Mouse (Mus musculus) heart, embryonic 11.5 days (tissue): ENCODE data around the gene Tarbp1. TPM values are rescaled to one million over a fixed set of nuclear protein-coding genes. Genes with fewer than 3 reads are reported as not detected.
A peak's percentile ranks its signal among the peaks of the same experiment; 100 is the strongest.
"Not testable (repeated sequence)": the region's sequence is repeated elsewhere in the genome, so short reads cannot be mapped to it uniquely, and the experiment has no call there.

Source experiments
- ATAC-seq: fragments of 200-750 bp; cut with Nextera tagmentation; replicated peaks from 2 replicates; pipeline ENCODE4 v1.8.0; 2017; ENCODE audit warnings: moderate library complexity; ENCODE audit not compliant: insufficient number of reproducible peaks, low FRiP score, low TSS enrichment
- H3K27ac ChIP-seq: fragments of 300-500 bp; sonication (generic); 2 replicates; pipeline ENCODE4 v1.5.1; 2014; ENCODE audit warnings: mild to moderate bottlenecking, low read depth, low read length
- H3K27me3 ChIP-seq: fragments of 300-500 bp; sonication (generic); 2 replicates; pipeline ENCODE4 v1.6.1; 2014; ENCODE audit warnings: mild to moderate bottlenecking, low read length, mixed read lengths; ENCODE audit not compliant: control insufficient read depth, insufficient read depth
- H3K36me3 ChIP-seq: fragments of 300-500 bp; sonication (generic); 2 replicates; pipeline ENCODE4 v1.6.1; 2014; ENCODE audit warnings: mild to moderate bottlenecking, low read length, moderate library complexity, mixed read lengths; ENCODE audit not compliant: control insufficient read depth, insufficient read depth
- H3K4me1 ChIP-seq: fragments of 300-500 bp; sonication (generic); 2 replicates; pipeline ENCODE4 v1.6.1; 2014; ENCODE audit warnings: low read length; ENCODE audit not compliant: control insufficient read depth, insufficient read depth
- H3K4me2 ChIP-seq: fragments of 300-500 bp; sonication (generic); 2 replicates; pipeline ENCODE4 v1.6.1; 2014; ENCODE audit warnings: mild to moderate bottlenecking, moderate library complexity
- H3K4me3 ChIP-seq: fragments of 300-500 bp; sonication (generic); 2 replicates; pipeline ENCODE4 v1.5.1; 2014; ENCODE audit warnings: low read depth, low read length
- H3K9ac ChIP-seq: fragments of 300-500 bp; sonication (generic); 2 replicates; pipeline ENCODE4 v1.6.1; 2014; ENCODE audit warnings: mild to moderate bottlenecking, low read depth, low read length, moderate library complexity
- H3K9me3 ChIP-seq: fragments of 300-500 bp; sonication (generic); replicated peaks from 2 replicates; pipeline ENCODE4 v1.6.1; 2016; ENCODE audit warnings: low read length; ENCODE audit not compliant: control insufficient read depth
- WGBS: fragments of 180-500 bp; shearing (Covaris S2); extraction: QIAGEN DNeasy Blood & Tissue Kit; methylation state at CpG from one replicate; pipeline ENCODE4 v1.1.7; 2014; ENCODE audit not compliant: insufficient replicate concordance; 5-methylcytosine and 5-hydroxymethylcytosine counted together
- polyA plus RNA-seq: library from polyadenylated mRNA; unstranded; fragments of >200 nt; fragmentation: Nextera tagmentation; extraction: Ambion mirVana; gene quantifications from 2 replicates; pipeline ENCODE4 v1.2.1, GENCODE M21; 2014

Gene Tarbp1
- polyA plus RNA-seq, 1 experiment from 2014 or later: 2.2 TPM

DNA sequence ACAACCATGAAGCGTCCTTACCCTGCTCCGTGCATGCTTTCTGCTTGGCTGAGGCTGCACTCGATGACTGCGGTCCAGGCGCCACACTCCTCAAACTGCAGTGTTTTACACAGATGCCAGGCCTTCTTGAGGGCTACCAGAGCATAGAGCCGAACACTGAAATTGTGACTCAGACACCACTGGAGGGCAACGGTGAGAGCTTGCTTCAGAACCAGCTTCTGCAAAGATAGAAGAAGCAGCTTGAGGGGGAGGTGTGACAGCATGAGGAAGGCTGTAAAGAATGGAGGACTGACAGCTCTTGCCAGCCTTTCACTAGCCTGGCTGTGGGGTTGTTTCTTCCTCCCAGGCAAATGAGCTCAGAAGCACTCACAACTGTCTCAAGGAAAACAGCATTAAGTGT is 41.0 kb downstream of the Tarbp1 start:
- no peak overlapping the region for H3K4me3 ChIP-seq
- no peak overlapping the region for H3K9ac ChIP-seq
- H3K36me3 ChIP-seq: peaks cover 16% of the 10 kb centered on the region
- no peaks in the 10 kb centered on the region for H3K27me3 ChIP-seq
- H3K4me1 ChIP-seq: no peaks in the 10 kb centered on the region
- H3K9me3 ChIP-seq: no peaks in the 10 kb centered on the region
- WGBS: 72% methylated on average over 7 of the region's 7 CpGs
- no peak overlapping the region for H3K4me2 ChIP-seq
- H3K27ac ChIP-seq: no peak overlapping the region
- ATAC-seq: no peak

DNA sequence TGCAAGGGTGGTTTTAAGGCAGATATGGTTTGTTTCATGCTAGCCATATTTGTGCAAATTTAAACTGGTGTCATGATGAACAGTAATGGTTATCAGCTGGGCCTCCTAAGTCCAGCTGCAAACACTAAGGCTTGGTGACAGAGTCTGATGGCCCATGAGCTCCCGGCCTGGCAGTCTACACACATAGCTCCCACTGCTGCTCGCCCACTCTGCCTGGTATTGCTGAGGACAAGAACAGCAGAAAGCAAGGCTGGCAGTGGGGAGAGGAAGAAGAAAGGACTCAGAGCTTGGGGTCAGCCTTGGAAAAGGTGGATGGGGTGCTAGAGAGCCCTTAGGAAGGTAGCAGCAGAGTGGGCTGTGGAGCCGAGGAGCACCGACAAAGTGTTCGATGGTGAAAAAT is 45.2 kb downstream of the Tarbp1 start:
- no peak for ATAC-seq
- Histone ChIP-seq H3K27me3 (no peaks in the 10 kb centered on the region), H3K4me3 (no peak overlapping the region), H3K4me2 (no peak overlapping the region), H3K36me3 (peaks cover 13% of the 10 kb centered on the region; the same call in 1 of the 2 replicates), H3K4me1 (no peaks in the 10 kb centered on the region), H3K9me3 (no peaks in the 10 kb centered on the region), H3K27ac (no peak overlapping the region), H3K9ac (no peak overlapping the region)
- 91% methylated on average over 5 of the region's 5 CpGs for WGBS

- Histone ChIP-seq H3K4me1 (peaks cover 5% of the 10 kb centered on the region), H3K9ac (no peak overlapping the region), H3K36me3 (peaks cover 13% of the 10 kb centered on the region; the same call in 1 of the 2 replicates), H3K4me3 (no peak overlapping the region), H3K4me2 (no peak overlapping the region), H3K27ac (no peak overlapping the region), H3K27me3 (no peaks in the 10 kb centered on the region), H3K9me3 (no peaks in the 10 kb centered on the region)
- 76% methylated on average over 1 of the region's 1 CpGs for WGBS
- ATAC-seq: no peak
These were observed 49.9 kb downstream of the Tarbp1 start for GRCm38 (mm10) chr8:126424946-126425345.

- Histone ChIP-seq H3K4me1 (peaks cover 5% of the 10 kb centered on the region), H3K9ac (no peak overlapping the region), H3K27ac (no peak overlapping the region), H3K4me3 (no peak overlapping the region), H3K9me3 (no peaks in the 10 kb centered on the region), H3K27me3 (no peaks in the 10 kb centered on the region), H3K4me2 (no peak overlapping the region), H3K36me3 (peaks cover 12% of the 10 kb centered on the region; the same call in 1 of the 2 replicates)
- ATAC-seq: no peak
- WGBS: 90% methylated on average over 4 of the region's 4 CpGs
These were observed 50.7 kb downstream of the Tarbp1 start for GRCm38 (mm10) chr8:126424163-126424562.

DNA sequence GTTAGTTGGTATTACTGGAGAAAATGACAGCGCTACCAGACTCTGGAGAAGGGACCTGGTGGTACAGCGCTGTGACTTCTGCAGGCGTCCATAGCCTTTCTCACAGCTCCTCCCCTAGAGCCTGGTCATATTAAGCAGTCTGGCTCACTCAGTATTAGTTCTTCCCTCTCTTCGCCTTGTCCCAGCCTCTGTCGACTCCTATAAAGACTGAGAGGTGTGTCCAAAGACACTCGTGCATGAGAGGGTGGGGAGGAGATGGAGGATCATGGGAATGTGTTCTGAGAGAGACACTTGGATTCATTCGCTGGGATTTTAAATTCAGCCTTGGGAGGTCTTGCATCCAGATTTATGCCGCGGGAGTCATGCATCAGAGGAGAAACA is 52.0 kb downstream of the Tarbp1 start:
- Histone ChIP-seq H3K27ac (peak overlapping the region; percentile 46; the same call in 1 of the 2 replicates), H3K9me3 (no peaks in the 10 kb centered on the region), H3K9ac (peak overlapping the region; percentile 89), H3K4me3 (peak overlapping the region; percentile 93), H3K4me1 (peaks cover 5% of the 10 kb centered on the region), H3K36me3 (peaks cover 8% of the 10 kb centered on the region; the same call in 1 of the 2 replicates), H3K27me3 (no peaks in the 10 kb centered on the region), H3K4me2 (peak overlapping the region; percentile 95)
- WGBS: 9% methylated on average over 9 of the region's 9 CpGs
- peak; percentile 16; the same call in 1 of the 2 replicates for ATAC-seq

- peak within 1 kb of the TSS; percentile 95 for H3K4me2 ChIP-seq
- peak; percentile 99 for ATAC-seq
- no peaks in the 10 kb centered on the region for H3K9me3 ChIP-seq
- H3K27ac ChIP-seq: peak within 1 kb of the TSS; percentile 46
- H3K9ac ChIP-seq: peak within 1 kb of the TSS; percentile 89
- no peaks in the 10 kb centered on the region for H3K27me3 ChIP-seq
- peaks cover 5% of the 10 kb centered on the region for H3K4me1 ChIP-seq
- WGBS: under 1% methylated on average over 61 of the region's 61 CpGs
- H3K4me3 ChIP-seq: peak within 1 kb of the TSS; percentile 93
- peaks cover 5% of the 10 kb centered on the region; the same call in 1 of the 2 replicates for H3K36me3 ChIP-seq
These were observed 52.5 kb downstream of the Tarbp1 start, which contains the start of gene Coa6 for GRCm38 (mm10) chr8:126422174-126422919. TSS of gene Coa6 (plus strand) at chr8:126422515.

GRCm38 (mm10) chr8:126420834-126421233 is 54.0 kb downstream of the Tarbp1 start:
- no peak for ATAC-seq
- no peak overlapping the region for H3K4me3 ChIP-seq
- no peak overlapping the region for H3K27ac ChIP-seq
- no peaks in the 10 kb centered on the region for H3K9me3 ChIP-seq
- peaks cover 5% of the 10 kb centered on the region for H3K4me1 ChIP-seq
- WGBS: 83% methylated on average over 3 of the region's 3 CpGs
- H3K36me3 ChIP-seq: peaks cover 2% of the 10 kb centered on the region; the same call in 1 of the 2 replicates
- no peak overlapping the region for H3K9ac ChIP-seq
- H3K4me2 ChIP-seq: no peak overlapping the region
- H3K27me3 ChIP-seq: no peaks in the 10 kb centered on the region

DNA sequence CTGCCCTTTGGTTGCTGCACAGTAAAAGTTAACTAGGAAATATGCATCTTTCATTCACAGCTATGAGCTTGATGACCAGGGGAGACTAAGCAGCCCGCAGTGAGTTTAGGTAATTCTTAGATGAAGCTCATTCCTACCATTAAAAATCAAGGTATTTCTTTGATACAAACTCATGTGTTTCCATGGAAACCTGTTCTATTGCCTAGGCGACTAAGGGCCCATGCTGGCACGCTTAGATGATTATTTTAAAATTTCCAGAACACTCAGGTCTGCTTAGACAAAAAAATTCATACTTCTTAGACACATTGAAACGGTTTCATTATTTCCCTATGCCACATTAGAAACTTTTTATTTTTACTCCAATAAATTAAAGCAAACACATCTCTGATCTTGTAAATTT is 69.8 kb downstream of the Tarbp1 start:
- ATAC-seq: no peak
- no peak overlapping the region for H3K9ac ChIP-seq
- H3K27me3 ChIP-seq: no peaks in the 10 kb centered on the region
- H3K36me3 ChIP-seq: no peaks in the 10 kb centered on the region
- no peak overlapping the region for H3K27ac ChIP-seq
- no peak overlapping the region for H3K4me3 ChIP-seq
- WGBS: 64% methylated on average over 4 of the region's 4 CpGs
- no peaks in the 10 kb centered on the region for H3K4me1 ChIP-seq
- no peaks in the 10 kb centered on the region for H3K9me3 ChIP-seq
- H3K4me2 ChIP-seq: no peak overlapping the region

DNA sequence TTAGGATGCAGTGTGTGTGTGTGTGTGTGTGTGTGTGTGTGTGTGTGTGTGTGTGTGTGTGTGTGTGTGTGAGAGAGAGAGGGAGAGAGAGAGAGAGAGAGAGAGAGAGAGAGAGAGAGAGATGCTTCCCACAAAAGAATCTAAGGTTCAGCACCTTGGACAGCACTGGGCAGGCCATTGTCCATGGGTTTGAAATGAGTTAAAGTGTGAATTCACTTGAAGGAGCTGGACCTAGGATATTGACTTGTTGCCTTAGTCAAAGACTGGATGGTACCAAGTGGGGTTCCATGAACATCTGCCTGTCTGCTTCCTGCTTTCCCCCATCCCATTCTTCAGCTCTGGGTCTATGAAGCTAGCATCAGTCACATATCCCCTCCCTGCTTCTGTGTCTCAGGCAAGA is 70.3 kb downstream of the Tarbp1 start:
- not testable (repeated sequence) for H3K9me3 ChIP-seq, H3K9ac ChIP-seq, H3K36me3 ChIP-seq, H3K4me2 ChIP-seq, ATAC-seq, H3K27ac ChIP-seq, H3K4me1 ChIP-seq, H3K4me3 ChIP-seq, H3K27me3 ChIP-seq
